Mouse (Mus musculus) adrenal gland, postnatal 0 days (tissue): Measurements from ENCODE around the gene Nat8f2. TPM values are rescaled to one million over a fixed set of nuclear protein-coding genes. Genes with fewer than 3 reads are reported as not detected.

Experiments
- polyA plus RNA-seq: library from polyadenylated mRNA; unstranded; fragments of >200 nt; fragmentation: Nextera tagmentation; extraction: Ambion mirVana; gene quantifications from 2 replicates; pipeline ENCODE4 v1.2.1, GENCODE M21; 2015

Gene Nat8f2
- 0.14 and 0.19 TPM in 2 replicates for polyA plus RNA-seq

GRCm38 (mm10) chr6:85869006-85869405, at the start of gene Nat8f2:
Gene Nat8f2 (minus strand): TSS chr6:85869158.

GRCm38 (mm10) chr6:85915539-85916513, 46.9 kb upstream of the Nat8f2 start, which contains the start of gene Nat8f1:
Gene Nat8f1 (minus strand): TSS chr6:85915687.

GRCm38 (mm10) chr6:85911587-85911986, 42.6 kb upstream of the Nat8f2 start, which contains the start of gene Tprkb:
Gene Tprkb (plus strand): TSS chr6:85911865.

GRCm38 (mm10) chr6:85904642-85905061, 35.7 kb upstream of the Nat8f2 start, which contains the start of gene Nat8f4:
Gene Nat8f4 (minus strand): TSS chr6:85904884.

GRCm38 (mm10) chr6:85831796-85832321, 37.1 kb downstream of the Nat8f2 start, which contains the start of gene Nat8:
Gene Nat8 (minus strand): TSS chr6:85832082.

GRCm38 (mm10) chr6:85820837-85821236, 48.1 kb downstream of the Nat8f2 start, which contains the start of the genes Nat8f6 and Nat8f5:
Gene Nat8f6 (minus strand): TSS chr6:85820954.
Gene Nat8f5 (minus strand): TSS chr6:85820972.

Other genes with a start within 250 kb of the Nat8f2 start
- 0.15 TPM in 1 of 2 replicates, not detected in the other for gene Nat8f7, start 156.0 kb downstream of the Nat8f2 start, polyA plus RNA-seq
- gene Nat8f3, start 103.4 kb downstream of the Nat8f2 start, polyA plus RNA-seq, result 0.15 TPM in 1 of 2 replicates, not detected in the other
- gene Nat8f6, start 48.2 kb downstream of the Nat8f2 start, polyA plus RNA-seq, result not detected in 2 replicates
- gene Nat8f5, start 48.2 kb downstream of the Nat8f2 start, polyA plus RNA-seq, result 0.17 and 1.4 TPM in 2 replicates
- 0.55 and 1.5 TPM in 2 replicates for gene Nat8, start 37.1 kb downstream of the Nat8f2 start, polyA plus RNA-seq
- 5.2 and 12.2 TPM in 2 replicates for gene Nat8f4, start 35.7 kb upstream of the Nat8f2 start, polyA plus RNA-seq
- 69.0 and 77.5 TPM in 2 replicates for gene Tprkb, start 42.7 kb upstream of the Nat8f2 start, polyA plus RNA-seq
- gene Nat8f1, start 46.5 kb upstream of the Nat8f2 start, polyA plus RNA-seq, result 62.4 and 80.9 TPM in 2 replicates
- gene Dusp11, start 92.5 kb upstream of the Nat8f2 start, polyA plus RNA-seq, result 26.2 and 34.7 TPM in 2 replicates
- gene Figla, start 147.0 kb upstream of the Nat8f2 start, polyA plus RNA-seq, result 0.71 TPM in 1 of 2 replicates, not detected in the other
- gene Add2, start 159.5 kb upstream of the Nat8f2 start, polyA plus RNA-seq, result 10.4 and 28.0 TPM in 2 replicates